Mouse (Mus musculus) hindbrain, postnatal 0 days (tissue): ENCODE measurements around the gene Tsga10ip. TPM values are rescaled to one million over a fixed set of nuclear protein-coding genes. Genes with fewer than 3 reads are reported as not detected.

Source experiments
- ATAC-seq: fragments of 200-750 bp; cut with Nextera tagmentation; 2 replicates; pipeline ENCODE4 v1.8.0; 2017; ENCODE audit warnings: mild to moderate bottlenecking, moderate TSS enrichment, moderate library complexity
- DNase-seq: peaks from one replicate; pipeline ENCODE4 v3.0.0-alpha.2; 2015; ENCODE audit warnings: low spot score
- H3K27ac ChIP-seq: fragments of 300-500 bp; sonication (generic); 2 replicates; pipeline ENCODE4 v1.5.1; 2014; ENCODE audit warnings: mild to moderate bottlenecking
- H3K27me3 ChIP-seq: fragments of 300-500 bp; sonication (generic); 2 replicates; pipeline ENCODE4 v1.6.1; 2014; ENCODE audit warnings: low read length, mixed read lengths; ENCODE audit not compliant: insufficient read depth
- H3K36me3 ChIP-seq: fragments of 300-500 bp; sonication (generic); 2 replicates; pipeline ENCODE4 v1.6.1; 2014; ENCODE audit warnings: low read length, mixed read lengths; ENCODE audit not compliant: insufficient read depth
- H3K4me1 ChIP-seq: fragments of 300-500 bp; sonication (generic); 2 replicates; pipeline ENCODE4 v1.6.1; 2014; ENCODE audit warnings: antibody characterized with exemption, low read length, mixed read lengths; ENCODE audit not compliant: insufficient read depth
- H3K4me2 ChIP-seq: fragments of 300-500 bp; sonication (generic); 2 replicates; pipeline ENCODE4 v1.6.1; 2014; ENCODE audit warnings: low read depth, mild to moderate bottlenecking, low read length, moderate library complexity, mixed read lengths
- H3K4me3 ChIP-seq: fragments of 300-500 bp; sonication (generic); 2 replicates; pipeline ENCODE4 v1.5.1; 2014; ENCODE audit warnings: low read length
- H3K9ac ChIP-seq: fragments of 300-500 bp; sonication (generic); replicated peaks from 2 replicates; pipeline ENCODE4 v1.6.1; 2014; ENCODE audit warnings: mild to moderate bottlenecking, low read length, moderate library complexity, mixed read lengths
- H3K9me3 ChIP-seq: fragments of 300-500 bp; sonication (generic); 2 replicates; pipeline ENCODE4 v1.6.1; 2016; ENCODE audit warnings: low read length, mixed read lengths
- CTCF ChIP-seq: IDR thresholded peaks from 2 replicates; pipeline ENCODE4 v1.5.1; 2016; ENCODE audit warnings: antibody characterized with exemption, control low read depth, low read depth
- WGBS: fragments of 180-500 bp; shearing (Covaris S2); extraction: QIAGEN DNeasy Blood & Tissue Kit; methylation state at CpG from one replicate; pipeline ENCODE4 v1.1.7; 2014; 5-methylcytosine and 5-hydroxymethylcytosine counted together
- polyA plus RNA-seq: library from polyadenylated mRNA; unstranded; fragments of >200 nt; fragmentation: Nextera tagmentation; extraction: Ambion mirVana; gene quantifications from 2 replicates; pipeline ENCODE4 v1.2.1, GENCODE M21; 2015
- total RNA-seq: library from RNA; depleted of rRNA; stranded (reverse); fragments of >200 nt; gene quantifications from 2 replicates; pipeline ENCODE4 v1.2.3, GENCODE M21; 2014

Gene Tsga10ip
- total and polyA plus RNA-seq, 2 experiments from 2014 or later: not detected

- Histone ChIP-seq H3K27ac (no peak overlapping the region), H3K36me3 (peaks cover 8% of the 10 kb centered on the region; the same call in 1 of the 2 replicates), H3K4me2 (no peak overlapping the region), H3K27me3 (no peaks in the 10 kb centered on the region), H3K4me1 (peaks cover 10% of the 10 kb centered on the region; the same call in 1 of the 2 replicates), H3K9me3 (no peaks in the 10 kb centered on the region), H3K9ac (no peak overlapping the region), H3K4me3 (no peak overlapping the region)
- ATAC-seq (no peak), DNase-seq (no peak)
- no peak for TF ChIP-seq CTCF
- WGBS: 95% methylated on average over 9 of the region's 9 CpGs
Measured at GRCm38 (mm10) chr19:5419630-5420029, 17.3 kb upstream of the Tsga10ip start.

DNA sequence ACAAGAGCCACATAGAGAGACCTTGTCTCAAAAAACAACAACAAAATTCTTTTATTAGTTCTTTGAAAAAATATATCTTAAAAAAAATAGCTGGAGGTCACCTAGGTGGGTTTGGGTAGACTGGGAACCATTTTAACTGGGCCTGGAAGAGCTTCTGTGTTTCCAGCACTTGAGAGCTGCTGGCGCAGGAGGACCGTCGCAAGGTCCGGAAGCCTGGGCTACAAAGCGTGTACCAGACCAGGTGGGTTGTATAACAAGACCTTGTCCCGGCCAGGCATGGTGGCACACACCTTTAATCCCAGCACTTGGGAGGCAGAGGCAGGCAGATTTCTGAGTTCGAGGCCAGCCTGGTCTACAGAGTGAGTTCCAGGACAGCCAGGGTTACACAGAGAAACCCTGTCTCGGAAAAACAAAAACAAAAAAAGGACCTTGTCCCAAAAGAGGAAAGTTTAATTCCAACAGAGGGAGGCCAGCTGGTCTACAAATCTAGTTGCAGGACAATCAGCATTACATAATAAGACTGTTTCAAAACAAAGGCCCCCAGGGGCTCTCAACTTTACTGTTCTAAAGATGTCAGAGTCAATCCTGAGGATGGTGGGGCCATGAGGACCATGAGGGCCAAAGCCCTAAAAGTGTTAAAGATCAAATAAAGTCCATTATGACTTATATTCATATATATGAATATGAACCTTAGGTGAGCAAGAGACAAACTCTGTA is 16.6 kb upstream of the Tsga10ip start:
- no peak overlapping the region for H3K4me3 ChIP-seq
- ATAC-seq (no peak), DNase-seq (no peak)
- no peaks in the 10 kb centered on the region for H3K27me3 ChIP-seq
- peaks cover 10% of the 10 kb centered on the region; the same call in 1 of the 2 replicates for H3K4me1 ChIP-seq
- no peak overlapping the region for H3K4me2 ChIP-seq
- no peaks in the 10 kb centered on the region for H3K9me3 ChIP-seq
- H3K9ac ChIP-seq: no peak overlapping the region
- peaks cover 8% of the 10 kb centered on the region; the same call in 1 of the 2 replicates for H3K36me3 ChIP-seq
- H3K27ac ChIP-seq: no peak overlapping the region
- TF ChIP-seq CTCF: no peak
- WGBS: 94% methylated on average over 8 of the region's 8 CpGs

GRCm38 (mm10) chr19:5414534-5414957 is 12.2 kb upstream of the Tsga10ip start:
- 64% methylated on average over 2 of the region's 2 CpGs for WGBS
- ATAC-seq (no peak), DNase-seq (no peak)
- Histone ChIP-seq H3K4me2 (no peak overlapping the region), H3K4me3 (no peak overlapping the region), H3K27me3 (no peaks in the 10 kb centered on the region), H3K9me3 (no peaks in the 10 kb centered on the region), H3K36me3 (no peaks in the 10 kb centered on the region), H3K27ac (no peak overlapping the region), H3K9ac (no peak overlapping the region), H3K4me1 (no peaks in the 10 kb centered on the region)
- TF ChIP-seq CTCF: no peak

GRCm38 (mm10) chr19:5413840-5414239 is 11.5 kb upstream of the Tsga10ip start:
- H3K27me3 ChIP-seq: no peaks in the 10 kb centered on the region
- 71% methylated on average over 4 of the region's 4 CpGs for WGBS
- no peak overlapping the region for H3K4me3 ChIP-seq
- no peaks in the 10 kb centered on the region for H3K4me1 ChIP-seq
- H3K4me2 ChIP-seq: no peak overlapping the region
- H3K9ac ChIP-seq: no peak overlapping the region
- ATAC-seq (no peak), DNase-seq (no peak)
- no peaks in the 10 kb centered on the region for H3K9me3 ChIP-seq
- H3K27ac ChIP-seq: no peak overlapping the region
- H3K36me3 ChIP-seq: no peaks in the 10 kb centered on the region
- TF ChIP-seq CTCF: no peak

GRCm38 (mm10) chr19:5411961-5412360 is 9.6 kb upstream of the Tsga10ip start:
- H3K4me3 ChIP-seq: no peak overlapping the region
- no peak overlapping the region for H3K9ac ChIP-seq
- H3K9me3 ChIP-seq: no peaks in the 10 kb centered on the region
- 0 out of 2 replicates have a peak, but pooled peaks cover 8% of the 10 kb centered on the region for H3K4me1 ChIP-seq
- TF ChIP-seq CTCF: no peak
- DNase-seq (no peak), ATAC-seq (no peak)
- H3K4me2 ChIP-seq: no peak overlapping the region
- no peak overlapping the region for H3K27ac ChIP-seq
- H3K27me3 ChIP-seq: no peaks in the 10 kb centered on the region
- 59% methylated on average over 5 of the region's 5 CpGs for WGBS
- H3K36me3 ChIP-seq: no peaks in the 10 kb centered on the region

DNA sequence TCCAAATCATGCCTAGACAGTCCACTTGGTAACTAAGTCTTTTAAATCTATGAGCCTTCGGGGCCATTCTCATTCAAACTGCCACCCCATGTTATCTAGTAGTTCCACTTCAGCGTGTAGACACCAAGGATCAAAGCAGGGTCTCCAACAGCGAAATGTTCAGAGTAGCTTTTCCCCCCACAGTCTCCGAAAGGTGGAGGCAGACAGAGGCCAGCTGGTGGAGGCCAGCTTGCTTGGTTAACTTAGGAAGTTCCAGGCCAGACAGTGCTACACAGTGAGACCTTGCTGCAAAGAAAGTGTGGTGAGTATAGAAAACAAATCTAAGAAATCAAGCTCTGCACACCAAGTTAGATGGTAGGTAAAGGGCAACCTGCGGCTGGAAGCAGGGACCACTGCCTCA is 8.3 kb upstream of the Tsga10ip start:
- Histone ChIP-seq H3K4me3 (no peak overlapping the region), H3K9ac (no peak overlapping the region), H3K27ac (no peak overlapping the region), H3K27me3 (no peaks in the 10 kb centered on the region), H3K9me3 (no peaks in the 10 kb centered on the region), H3K4me2 (no peak overlapping the region), H3K36me3 (no peaks in the 10 kb centered on the region), H3K4me1 (0 out of 2 replicates have a peak, but pooled peaks cover 11% of the 10 kb centered on the region)
- WGBS: 94% methylated on average over 5 of the region's 5 CpGs
- no peak for TF ChIP-seq CTCF
- ATAC-seq: no peak
- no peak for DNase-seq

DNA sequence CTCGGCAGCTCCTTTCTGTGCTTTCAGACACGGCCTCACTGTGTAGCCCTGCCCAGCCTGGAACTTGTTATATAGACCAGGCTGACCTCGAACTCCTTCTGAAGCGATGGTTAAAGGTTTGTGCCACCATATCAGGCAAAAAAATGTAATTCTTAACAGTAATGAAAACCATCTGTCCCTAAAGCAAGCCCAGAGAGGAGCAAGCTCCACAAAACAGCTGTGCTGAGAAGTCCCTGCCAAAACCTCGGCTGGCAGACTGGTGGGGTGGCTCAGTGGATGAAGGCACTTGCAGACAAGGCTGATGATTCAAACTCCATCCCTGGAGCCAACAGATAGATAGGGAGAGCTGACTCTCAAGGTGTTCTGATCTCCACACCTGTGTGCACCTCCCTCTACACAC is 6.7 kb upstream of the Tsga10ip start:
- no peak overlapping the region for H3K4me3 ChIP-seq
- DNase-seq (no peak), ATAC-seq (no peak)
- peak overlapping the region; percentile 41; the same call in 1 of the 2 replicates for H3K27ac ChIP-seq
- 0 out of 2 replicates have a peak, but pooled peaks cover 11% of the 10 kb centered on the region for H3K4me1 ChIP-seq
- H3K27me3 ChIP-seq: no peaks in the 10 kb centered on the region
- H3K36me3 ChIP-seq: no peaks in the 10 kb centered on the region
- no peak overlapping the region for H3K9ac ChIP-seq
- no peak for TF ChIP-seq CTCF
- no peaks in the 10 kb centered on the region for H3K9me3 ChIP-seq
- no peak overlapping the region for H3K4me2 ChIP-seq
- 76% methylated on average over 5 of the region's 5 CpGs for WGBS
